Mouse (Mus musculus) kidney, postnatal 0 days (tissue): ENCODE data around the gene Zfp775. TPM values are rescaled to one million over a fixed set of nuclear protein-coding genes. Genes with fewer than 3 reads are reported as not detected.

ENCODE experiments used
- ATAC-seq: fragments of 200-750 bp; cut with Nextera tagmentation; replicated peaks from 2 replicates; pipeline ENCODE4 v1.8.0; 2017; ENCODE audit warnings: low read depth, moderate number of reproducible peaks, moderate TSS enrichment, moderate library complexity; ENCODE audit not compliant: low FRiP score
- DNase-seq: peaks from one replicate; pipeline ENCODE4 v3.0.0-alpha.2; 2016; ENCODE audit warnings: low spot score
- H3K27ac ChIP-seq: fragments of 300-500 bp; sonication (generic); 2 replicates; pipeline ENCODE4 v1.5.1; 2014; ENCODE audit warnings: mild to moderate bottlenecking
- H3K27me3 ChIP-seq: fragments of 300-500 bp; sonication (generic); 2 replicates; pipeline ENCODE4 v1.6.1; 2014; ENCODE audit warnings: low read length, mixed read lengths; ENCODE audit not compliant: insufficient read depth
- H3K36me3 ChIP-seq: fragments of 300-500 bp; sonication (generic); 2 replicates; pipeline ENCODE4 v1.6.1; 2014; ENCODE audit warnings: low read length, mixed read lengths; ENCODE audit not compliant: insufficient read depth
- H3K4me1 ChIP-seq: fragments of 300-500 bp; sonication (generic); replicated peaks from 2 replicates; pipeline ENCODE4 v1.6.1; 2014; ENCODE audit warnings: antibody characterized with exemption, low read length, mixed read lengths; ENCODE audit not compliant: insufficient read depth
- H3K4me2 ChIP-seq: fragments of 300-500 bp; sonication (generic); 2 replicates; pipeline ENCODE4 v1.6.1; 2014; ENCODE audit warnings: mild to moderate bottlenecking, low read length, moderate library complexity, mixed read lengths
- H3K4me3 ChIP-seq: fragments of 300-500 bp; sonication (generic); replicated peaks from 2 replicates; pipeline ENCODE4 v1.5.1; 2014; ENCODE audit warnings: low read depth, low read length
- H3K9ac ChIP-seq: fragments of 300-500 bp; sonication (generic); 2 replicates; pipeline ENCODE4 v1.6.1; 2014; ENCODE audit warnings: low read depth, low read length
- H3K9me3 ChIP-seq: fragments of 300-500 bp; sonication (generic); replicated peaks from 2 replicates; pipeline ENCODE4 v1.6.1; 2016; ENCODE audit warnings: low read length, inconsistent platforms, mixed read lengths
- CTCF ChIP-seq: IDR thresholded peaks from 2 replicates; pipeline ENCODE4 v1.5.1; 2016; ENCODE audit warnings: antibody characterized with exemption, low read depth, mild to moderate bottlenecking, moderate library complexity
- WGBS: fragments of 180-500 bp; shearing (Covaris S2); extraction: QIAGEN DNeasy Blood & Tissue Kit; methylation state at CpG from one replicate; pipeline ENCODE4 v1.1.7; 2014; 5-methylcytosine and 5-hydroxymethylcytosine counted together
- polyA plus RNA-seq: library from polyadenylated mRNA; unstranded; fragments of >200 nt; fragmentation: Nextera tagmentation; extraction: Ambion mirVana; gene quantifications from 2 replicates; pipeline ENCODE4 v1.2.1, GENCODE M21; 2015

Zfp775 gene
- polyA plus RNA-seq, 1 experiment from 2014 or later = 6.4 TPM

DNA sequence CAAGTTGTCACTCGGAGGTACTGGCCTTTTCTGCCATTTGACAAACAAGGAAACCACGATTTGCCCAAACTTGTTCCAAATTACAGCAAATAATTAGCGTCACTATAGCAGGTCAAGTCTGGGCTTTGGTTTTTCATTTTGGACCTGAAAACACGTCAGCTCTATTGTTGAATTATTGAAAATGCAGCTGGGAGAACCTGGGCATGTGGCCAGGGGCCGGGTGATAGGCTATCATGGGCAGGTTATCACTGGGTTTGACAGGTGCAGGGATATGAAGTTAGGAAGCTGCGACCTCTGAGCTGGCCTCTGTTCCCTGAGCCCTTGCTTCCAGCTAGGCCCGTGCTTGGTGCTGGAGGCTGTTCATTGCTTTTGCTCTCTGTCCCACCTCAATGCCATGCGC is 29.0 kb downstream of the Zfp775 start:
- no peak for TF ChIP-seq CTCF
- 90% methylated on average over 8 of the region's 8 CpGs for WGBS
- H3K4me1 ChIP-seq = peaks cover 15% of the 10 kb centered on the region; the same call in 1 of the 2 replicates

GRCm38 (mm10) chr6:48635105-48635504 is 33.2 kb downstream of the Zfp775 start:
- Histone ChIP-seq H3K9ac (no peak overlapping the region), H3K4me3 (no peak overlapping the region), H3K27me3 (no peaks in the 10 kb centered on the region), H3K9me3 (no peaks in the 10 kb centered on the region), H3K27ac (no peak overlapping the region), H3K4me1 (no peaks in the 10 kb centered on the region), H3K4me2 (no peak overlapping the region), H3K36me3 (no peaks in the 10 kb centered on the region)
- TF ChIP-seq CTCF = no peak
- ATAC-seq = no peak
- 78% methylated on average over 2 of the region's 2 CpGs for WGBS
- no peak for DNase-seq

More for the DNA sequence above, 29.0 kb downstream of the Zfp775 start:
- no peaks in the 10 kb centered on the region for H3K9me3 ChIP-seq
- no peak for DNase-seq
- H3K36me3 ChIP-seq = no peaks in the 10 kb centered on the region
- H3K27ac ChIP-seq = no peak overlapping the region
- no peak for ATAC-seq
- H3K27me3 ChIP-seq = no peaks in the 10 kb centered on the region
- H3K4me2 ChIP-seq = no peak overlapping the region
- no peak overlapping the region for H3K4me3 ChIP-seq
- no peak overlapping the region for H3K9ac ChIP-seq

- DNase-seq (no peak), ATAC-seq (no peak)
- H3K27me3 ChIP-seq = no peaks in the 10 kb centered on the region
- no peaks in the 10 kb centered on the region for H3K4me1 ChIP-seq
- no peaks in the 10 kb centered on the region for H3K36me3 ChIP-seq
- 68% methylated on average over 6 of the region's 6 CpGs for WGBS
- no peak overlapping the region for H3K27ac ChIP-seq
- no peaks in the 10 kb centered on the region for H3K9me3 ChIP-seq
- no peak overlapping the region for H3K4me2 ChIP-seq
- no peak overlapping the region for H3K9ac ChIP-seq
- no peak for TF ChIP-seq CTCF
- H3K4me3 ChIP-seq = no peak overlapping the region
These were observed 34.7 kb downstream of the Zfp775 start for GRCm38 (mm10) chr6:48636515-48636914.

DNA sequence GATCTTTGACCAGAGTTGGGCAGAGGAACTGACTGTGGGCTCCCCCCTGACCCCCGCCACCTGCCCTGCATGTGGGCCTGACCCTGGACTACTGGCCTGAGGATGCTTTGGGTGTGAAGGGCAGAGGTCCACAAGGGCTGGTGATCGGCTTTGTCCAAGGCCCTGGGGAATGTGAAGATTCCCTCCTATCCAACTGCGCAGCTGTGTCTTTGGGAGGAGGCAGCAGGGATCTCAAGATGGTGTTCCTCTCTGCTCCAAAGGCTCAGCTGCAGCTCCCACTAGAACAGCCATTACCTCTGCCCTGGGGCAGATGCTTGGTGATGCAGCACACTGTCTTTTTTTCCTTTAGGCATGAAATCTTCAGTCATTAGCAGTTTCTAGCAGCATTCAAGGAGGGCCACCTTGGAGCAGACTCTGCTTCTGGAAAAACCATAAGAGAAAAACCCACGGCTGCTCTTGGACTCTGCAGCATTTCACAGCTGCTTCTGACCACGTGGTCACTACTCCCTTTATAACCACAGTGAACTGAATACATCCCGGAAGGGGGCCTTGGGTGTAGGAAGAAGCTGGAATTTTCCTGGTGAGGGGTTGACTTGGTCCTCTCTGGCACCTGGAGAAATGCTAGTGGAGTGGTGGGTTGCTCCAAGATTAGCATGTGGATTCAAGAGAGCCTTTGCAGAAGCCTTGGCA is 36.1 kb downstream of the Zfp775 start:
- no peak overlapping the region for H3K4me3 ChIP-seq
- no peaks in the 10 kb centered on the region for H3K4me1 ChIP-seq
- WGBS = 57% methylated on average over 6 of the region's 6 CpGs
- DNase-seq (no peak), ATAC-seq (no peak)
- no peaks in the 10 kb centered on the region for H3K27me3 ChIP-seq
- H3K9me3 ChIP-seq = no peaks in the 10 kb centered on the region
- H3K36me3 ChIP-seq = no peaks in the 10 kb centered on the region
- no peak overlapping the region for H3K4me2 ChIP-seq
- no peak overlapping the region for H3K9ac ChIP-seq
- no peak overlapping the region for H3K27ac ChIP-seq
- no peak for TF ChIP-seq CTCF

DNA sequence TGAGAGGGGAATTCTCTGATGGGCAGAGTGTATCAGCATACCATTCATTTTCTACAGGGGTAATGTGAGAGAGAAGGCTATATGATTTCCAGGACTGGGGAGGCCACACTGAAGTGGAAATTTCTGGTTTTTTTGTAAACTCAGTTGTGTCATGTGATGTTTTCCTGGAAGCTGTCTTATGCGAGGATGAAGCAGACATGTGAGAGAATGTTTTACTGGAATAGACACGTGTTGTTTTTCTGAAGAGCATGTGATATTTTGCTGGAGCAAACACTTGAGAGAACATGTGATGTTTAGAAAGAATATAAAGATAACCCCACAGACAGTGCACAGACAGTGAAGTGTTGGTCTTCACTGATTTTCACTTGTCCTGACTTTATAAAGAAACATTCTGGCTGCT is 36.7 kb downstream of the Zfp775 start:
- no peak for ATAC-seq
- no peaks in the 10 kb centered on the region for H3K27me3 ChIP-seq
- no peak overlapping the region for H3K4me2 ChIP-seq
- no peak overlapping the region for H3K27ac ChIP-seq
- DNase-seq = no peak
- no peaks in the 10 kb centered on the region for H3K9me3 ChIP-seq
- no peak overlapping the region for H3K4me3 ChIP-seq
- WGBS = 58% methylated on average over 2 of the region's 2 CpGs
- no peak overlapping the region for H3K9ac ChIP-seq
- H3K4me1 ChIP-seq = no peaks in the 10 kb centered on the region
- no peak for TF ChIP-seq CTCF
- H3K36me3 ChIP-seq = no peaks in the 10 kb centered on the region

DNA sequence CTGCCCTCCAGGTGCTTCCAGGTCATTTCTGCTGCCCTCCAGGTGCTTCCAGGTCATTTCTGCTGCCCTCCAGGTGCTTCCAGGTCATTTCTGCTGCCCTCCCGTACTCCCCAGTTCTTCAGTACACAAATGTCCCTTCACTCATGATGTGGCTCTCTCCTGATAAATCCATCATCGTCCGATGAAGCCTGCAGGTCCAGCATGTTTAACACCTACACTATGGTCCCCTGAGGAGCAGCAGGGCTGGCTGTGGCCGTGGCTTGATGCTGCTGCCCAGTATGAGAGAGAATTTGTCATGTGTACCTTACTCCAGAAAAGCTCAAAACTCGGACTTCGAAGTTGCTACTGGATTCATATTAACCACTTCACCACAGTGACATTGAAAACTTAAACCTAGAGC is 39.5 kb downstream of the Zfp775 start:
- DNase-seq = no peak
- no peaks in the 10 kb centered on the region for H3K9me3 ChIP-seq

More for the DNA sequence above, 39.5 kb downstream of the Zfp775 start:
- 68% methylated on average over 6 of the region's 6 CpGs for WGBS
- Histone ChIP-seq H3K27me3 (no peaks in the 10 kb centered on the region), H3K27ac (no peak overlapping the region), H3K4me1 (no peaks in the 10 kb centered on the region), H3K4me2 (no peak overlapping the region), H3K9ac (no peak overlapping the region), H3K4me3 (no peak overlapping the region), H3K36me3 (no peaks in the 10 kb centered on the region)
- no peak for ATAC-seq
- no peak for TF ChIP-seq CTCF
